Mouse (Mus musculus): ENCODE measurements around the gene Iqcd.

Gene Iqcd

DNA sequence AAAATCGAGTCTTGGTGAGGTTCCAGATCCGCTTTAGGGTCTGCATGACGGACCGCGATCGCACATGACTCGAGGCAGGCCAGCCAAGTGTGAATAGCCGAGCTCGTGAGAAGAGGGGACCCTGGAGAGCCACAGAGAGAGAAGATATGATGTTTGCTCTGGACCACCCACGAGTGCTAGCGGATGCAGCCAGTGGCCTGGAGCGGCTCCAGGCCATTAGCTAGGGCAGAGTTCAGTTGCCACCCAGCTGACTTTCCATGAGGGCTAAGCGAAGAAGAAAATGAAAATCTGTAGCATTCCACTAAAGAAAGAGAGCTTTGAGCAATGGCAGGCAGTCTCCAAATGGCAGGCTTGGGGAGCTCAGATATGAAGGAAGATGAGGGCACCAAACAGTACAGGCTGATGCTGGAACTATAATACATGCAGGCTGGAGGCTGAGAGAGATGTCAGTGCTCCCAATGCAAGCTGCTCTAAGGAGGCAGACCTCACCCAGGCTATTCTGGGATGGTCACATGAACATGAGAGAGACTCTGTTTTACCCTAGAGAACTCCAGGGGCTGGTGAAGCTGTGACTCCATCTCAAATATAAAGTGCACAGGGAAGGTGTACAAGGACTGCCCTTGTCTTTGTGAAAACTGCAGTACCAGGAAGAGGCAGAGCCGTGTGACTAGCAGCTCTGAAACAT, 17.6 kb upstream of the Iqcd start:
- no peak for DNase-seq (ENCODE audit: low spot score in 2 of 2)

DNA sequence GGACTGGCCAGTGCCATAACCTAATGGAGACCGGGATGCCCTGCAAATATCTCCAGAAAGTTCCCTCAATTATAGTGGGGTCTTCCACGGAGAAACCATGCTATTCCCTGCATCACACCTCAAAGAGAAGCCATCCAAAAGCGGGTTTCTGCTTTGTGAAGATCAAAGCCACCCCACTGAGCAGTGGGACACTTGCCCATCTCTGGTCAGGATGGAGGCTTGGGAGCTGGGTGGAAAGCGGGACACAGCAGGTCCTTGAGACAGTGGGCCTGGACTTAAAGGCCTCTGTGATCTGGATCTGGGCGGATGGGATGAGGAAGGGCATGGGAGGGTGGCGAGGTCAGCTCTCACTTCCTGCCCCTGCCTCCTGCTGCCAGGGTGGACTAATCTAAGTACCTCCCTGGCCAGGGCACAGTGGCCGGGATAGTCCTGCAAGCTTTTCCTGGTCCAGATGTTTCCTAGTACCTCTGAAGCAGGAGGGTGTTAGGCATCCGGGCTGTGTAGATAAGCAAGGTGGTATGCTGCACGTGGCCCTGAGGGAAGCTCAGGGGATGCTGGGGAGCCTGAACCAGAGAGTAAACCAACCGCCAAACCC, 14.2 kb upstream of the Iqcd start:
- no peak for DNase-seq (ENCODE audit: low spot score in 2 of 2)

DNA sequence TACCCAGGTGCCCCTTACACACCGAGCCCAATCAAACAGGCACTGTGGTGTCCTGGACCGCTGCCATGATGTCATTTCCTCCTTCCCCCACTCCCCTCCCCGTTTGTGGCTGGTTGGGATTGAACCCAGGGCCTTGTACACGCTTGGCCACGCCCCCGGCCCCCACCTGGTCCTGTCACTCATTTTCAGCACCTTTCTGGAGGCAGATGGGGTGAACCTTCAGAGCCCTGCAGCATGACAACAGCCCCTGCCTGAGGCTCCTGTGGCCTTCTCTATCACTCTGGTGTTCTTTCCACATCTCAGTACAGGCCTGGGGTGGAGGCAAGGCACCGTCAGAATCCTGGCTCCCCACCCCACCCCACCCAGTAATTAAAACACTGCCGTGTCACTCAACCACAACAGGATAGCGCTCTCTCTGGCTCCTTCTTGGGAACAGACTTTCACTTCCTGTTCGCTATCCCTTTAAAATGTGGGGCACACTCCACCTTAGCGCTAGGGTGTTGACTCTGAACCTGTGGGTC, 12.0 kb upstream of the Iqcd start:
- DNase-seq (ENCODE audit: low spot score in 2 of 2) = no peak

DNA sequence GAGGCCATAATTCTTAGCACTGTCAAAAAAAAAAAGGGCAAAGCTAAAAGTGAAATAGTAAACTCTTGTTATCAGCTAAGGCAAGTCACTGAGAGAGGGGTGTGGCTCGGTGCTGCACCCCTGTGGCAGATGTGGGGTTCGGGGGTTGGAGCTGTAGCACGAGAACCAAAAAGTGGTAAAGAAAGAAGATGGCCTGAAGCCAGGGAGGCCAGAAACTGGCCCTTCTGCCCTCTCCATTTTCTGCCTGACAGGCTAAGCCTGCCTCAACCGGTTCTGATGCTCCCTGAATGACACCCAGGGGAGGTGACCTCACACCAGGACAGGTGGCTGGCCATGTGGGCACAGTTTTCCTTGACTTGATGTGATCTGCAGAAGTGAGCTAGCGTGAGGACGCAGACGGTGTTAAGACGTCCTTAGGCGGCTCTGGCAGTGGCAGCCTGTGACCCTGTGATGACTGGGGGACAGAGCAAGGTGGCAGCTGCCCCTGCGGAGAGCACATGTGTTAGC, 10.8 kb upstream of the Iqcd start:
- DNase-seq (ENCODE audit: low spot score in 2 of 2) = no peak

DNA sequence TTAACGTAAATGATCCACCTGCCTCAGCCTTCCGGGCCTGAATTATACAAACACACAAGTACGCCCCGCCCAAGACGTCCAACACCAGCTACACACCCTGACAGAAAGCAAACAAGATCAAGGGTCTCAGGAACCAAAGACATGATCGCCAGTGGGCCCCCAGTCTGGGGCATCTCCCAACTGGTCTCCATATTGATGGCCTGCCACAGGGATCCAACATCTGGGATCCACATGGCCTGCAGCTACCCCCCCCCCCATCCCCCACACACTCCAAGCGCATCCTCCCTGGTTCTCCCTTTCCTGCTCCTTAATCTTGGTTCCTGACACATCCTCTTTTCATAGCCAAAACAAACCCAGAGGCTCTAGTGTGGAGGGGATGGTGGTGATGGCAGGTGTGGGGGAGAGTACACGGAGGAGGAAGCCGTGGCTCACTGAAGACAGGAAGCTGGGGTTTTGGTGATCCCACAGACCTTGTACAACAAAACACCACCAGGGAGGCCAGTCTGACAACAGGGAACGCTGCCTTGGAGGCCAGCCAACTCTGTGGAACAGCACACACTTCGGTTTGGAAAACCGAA, 10.2 kb upstream of the Iqcd start:
- no peak for DNase-seq (ENCODE audit: low spot score in 2 of 2)

DNA sequence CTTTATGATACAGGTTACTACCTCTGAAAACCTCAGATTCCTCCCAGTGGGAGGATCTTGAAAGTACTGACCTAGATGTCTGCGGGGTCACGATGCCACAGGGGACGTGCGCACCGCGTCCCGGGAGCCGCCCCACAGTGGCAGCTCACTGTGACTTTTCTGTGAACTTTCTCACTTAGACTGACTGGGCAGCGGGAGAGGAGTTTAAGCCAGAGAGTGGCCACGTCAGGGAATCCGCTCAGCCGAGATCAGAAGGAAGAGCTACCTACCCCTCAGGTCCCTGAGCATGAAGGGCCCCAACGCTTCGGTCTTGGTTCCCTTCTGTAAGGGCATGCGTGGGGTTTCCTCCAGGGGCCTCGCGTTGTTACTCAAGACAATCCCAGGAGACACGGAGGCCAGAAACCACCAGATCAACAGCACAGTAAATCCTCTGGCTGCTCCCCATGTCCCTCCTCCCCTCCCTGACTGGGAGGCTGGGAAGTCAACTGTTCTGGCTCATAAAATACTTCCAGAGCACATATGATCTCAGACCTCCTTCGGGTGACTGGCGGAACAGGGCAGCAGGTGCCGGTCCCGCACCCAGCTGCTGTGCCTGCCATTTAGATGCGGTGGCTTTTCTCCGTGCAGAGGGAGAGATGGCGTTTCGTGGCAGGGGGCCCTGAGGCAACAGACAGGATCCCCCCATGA, 9.5 kb upstream of the Iqcd start:
- DNase-seq (ENCODE audit: low spot score in 2 of 2) = no peak

DNA sequence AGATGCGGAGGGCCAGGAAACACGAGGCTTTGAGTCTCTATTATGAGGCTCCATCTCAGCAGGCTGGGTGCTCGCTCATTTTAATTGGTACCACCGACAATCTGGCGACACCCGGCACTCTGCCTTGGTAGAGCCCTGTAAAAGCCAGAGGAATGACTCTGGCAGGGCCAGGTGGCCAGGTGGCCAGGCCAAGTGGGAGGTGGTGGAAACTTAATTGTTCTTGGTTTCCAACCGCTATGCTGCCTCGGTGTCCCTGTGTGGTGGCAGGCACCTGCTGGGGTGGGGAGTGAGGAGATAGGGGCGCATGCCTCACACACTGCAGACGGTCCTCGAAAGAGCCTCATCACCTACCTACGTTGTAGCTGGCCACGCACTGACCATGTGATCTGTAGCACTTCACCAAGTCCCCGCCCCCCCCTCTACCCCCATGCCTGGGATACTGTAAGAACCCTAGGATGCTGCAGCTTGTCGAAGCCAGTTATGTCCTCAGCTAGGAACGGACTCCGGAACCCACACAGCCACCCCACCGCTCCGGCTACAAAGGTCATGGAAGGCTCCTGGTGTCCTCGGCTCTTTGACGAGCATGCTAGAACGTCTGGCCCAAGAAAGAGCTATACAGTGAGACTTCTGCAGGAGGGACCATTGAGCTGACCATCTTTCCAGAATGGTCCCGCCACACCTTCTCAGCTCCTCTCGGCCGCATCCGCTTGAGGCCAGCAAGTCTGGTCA, 8.8 kb upstream of the Iqcd start:
- DNase-seq (ENCODE audit: low spot score in 2 of 2) = no peak

DNA sequence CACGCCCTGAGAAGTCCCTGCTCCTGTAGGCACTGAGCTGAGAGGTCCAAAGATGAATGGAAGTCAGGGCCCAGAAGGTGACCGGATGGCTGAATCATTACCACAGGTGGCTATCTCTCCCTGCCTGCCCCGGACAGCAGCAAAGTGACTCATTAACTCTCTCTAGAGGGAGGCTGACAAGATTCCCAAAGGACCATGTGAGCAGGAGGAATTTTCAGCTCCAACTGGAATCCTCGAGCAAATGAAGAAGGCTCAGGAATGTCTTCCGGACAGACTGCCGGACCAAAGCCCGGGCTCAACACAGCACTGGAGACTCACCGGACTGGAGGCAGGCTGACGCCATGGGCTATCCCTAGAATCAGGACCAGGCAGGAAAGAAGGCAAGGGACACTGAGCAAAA, 6.8 kb upstream of the Iqcd start:
- no peak for DNase-seq (ENCODE audit: low spot score in 2 of 2)

DNA sequence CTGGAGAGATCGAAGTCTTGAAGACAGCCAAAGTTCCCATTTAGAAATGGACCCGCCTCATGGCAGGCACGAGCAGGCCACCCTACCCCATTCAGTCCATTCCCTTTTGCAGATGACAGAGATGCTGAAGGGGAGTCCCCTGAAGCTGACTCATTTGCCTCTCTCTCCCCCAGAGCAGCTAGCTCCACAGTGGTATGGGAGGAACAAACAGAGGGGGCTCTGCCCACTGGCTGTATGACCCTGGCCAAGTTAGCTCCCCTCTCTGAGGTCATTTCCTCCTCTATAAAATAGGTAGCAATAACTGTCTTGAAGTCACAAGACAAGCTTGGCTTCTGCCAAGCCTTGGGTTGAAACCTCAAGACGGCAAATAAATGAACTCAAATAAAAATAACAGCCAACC, 5.3 kb upstream of the Iqcd start:
- no peak for DNase-seq (ENCODE audit: low spot score in 2 of 2)

DNA sequence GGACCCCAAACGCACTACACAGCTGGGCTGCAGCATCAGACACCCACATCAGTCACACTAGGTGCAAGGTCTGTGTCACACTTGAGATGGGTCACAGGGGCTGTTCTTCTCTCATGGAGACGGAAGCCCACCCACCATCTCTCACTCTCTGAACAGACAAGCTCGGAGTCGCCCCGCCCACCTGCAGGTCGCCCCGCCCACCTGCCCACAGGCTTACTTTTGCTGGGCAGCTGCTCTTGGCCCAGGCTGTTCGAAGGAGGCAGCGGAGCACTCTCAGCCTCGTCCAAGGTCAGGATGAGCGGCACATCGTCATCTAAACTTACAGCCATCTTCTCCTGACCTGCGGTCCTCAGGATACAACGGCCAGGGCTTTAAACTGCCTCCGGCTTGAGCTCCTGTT, 3.8 kb upstream of the Iqcd start:
- no peak for DNase-seq (ENCODE audit: low spot score in 2 of 2)

DNA sequence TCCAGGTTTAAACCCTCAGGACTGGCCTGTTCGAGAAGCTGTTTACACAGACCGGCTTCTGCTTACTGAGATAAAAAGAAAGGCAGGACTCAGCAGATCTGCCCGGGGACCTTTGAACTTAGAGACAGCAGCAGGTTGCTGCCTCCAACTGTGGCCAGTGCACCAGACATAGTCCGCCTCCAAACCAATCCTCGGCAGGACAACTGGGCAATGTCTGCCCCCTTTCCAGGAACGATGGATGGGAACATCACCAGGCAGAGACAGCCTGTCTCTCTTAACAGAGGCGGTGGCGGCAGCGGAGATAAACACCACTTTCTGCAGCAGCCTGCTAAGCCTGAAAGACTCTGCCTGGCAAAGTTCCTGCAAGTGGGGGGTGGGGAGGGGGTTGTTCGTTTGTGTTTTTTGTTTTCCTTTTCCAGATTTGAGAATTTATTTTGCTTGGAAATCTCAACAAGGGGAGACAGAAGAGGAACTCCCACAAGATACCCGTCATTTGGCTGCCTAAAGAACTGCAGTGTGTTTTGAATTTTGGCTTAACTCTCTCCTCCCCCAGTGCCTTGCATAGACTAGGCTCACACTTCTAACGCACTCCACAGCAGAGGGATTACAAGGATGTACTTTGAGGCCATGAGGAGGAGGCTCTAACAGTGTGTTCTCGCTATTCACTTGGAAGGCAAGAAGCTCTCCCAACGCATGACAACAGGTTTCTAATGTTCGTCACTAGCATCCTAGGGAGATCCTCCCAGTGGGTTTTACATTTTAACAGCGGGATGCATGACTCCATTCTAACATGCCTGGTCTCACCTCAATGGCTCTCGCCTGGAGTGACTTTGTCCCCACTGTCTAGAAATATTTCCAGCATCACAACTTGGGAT, 1.8 kb upstream of the Iqcd start:
- DNase-seq (ENCODE audit: low spot score in 2 of 2) = peak in 1 of 2 experiments; percentile 46

DNA sequence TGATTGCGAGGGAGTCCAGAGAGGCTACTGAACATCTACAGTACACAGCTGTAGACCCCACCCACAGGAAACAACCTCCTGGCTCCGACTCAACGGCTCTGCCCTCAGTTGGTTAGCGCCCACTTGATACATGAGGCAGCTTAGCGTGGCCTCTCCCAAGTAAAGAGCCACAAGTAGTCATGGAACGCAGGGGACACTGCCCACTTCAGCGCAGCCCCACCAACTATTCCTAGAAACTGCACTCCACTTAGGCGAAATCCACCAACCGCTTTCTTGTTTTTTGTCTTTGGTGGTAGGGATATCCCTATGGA, 1.2 kb upstream of the Iqcd start:
- no peak for DNase-seq (ENCODE audit: low spot score in 2 of 2)

DNA sequence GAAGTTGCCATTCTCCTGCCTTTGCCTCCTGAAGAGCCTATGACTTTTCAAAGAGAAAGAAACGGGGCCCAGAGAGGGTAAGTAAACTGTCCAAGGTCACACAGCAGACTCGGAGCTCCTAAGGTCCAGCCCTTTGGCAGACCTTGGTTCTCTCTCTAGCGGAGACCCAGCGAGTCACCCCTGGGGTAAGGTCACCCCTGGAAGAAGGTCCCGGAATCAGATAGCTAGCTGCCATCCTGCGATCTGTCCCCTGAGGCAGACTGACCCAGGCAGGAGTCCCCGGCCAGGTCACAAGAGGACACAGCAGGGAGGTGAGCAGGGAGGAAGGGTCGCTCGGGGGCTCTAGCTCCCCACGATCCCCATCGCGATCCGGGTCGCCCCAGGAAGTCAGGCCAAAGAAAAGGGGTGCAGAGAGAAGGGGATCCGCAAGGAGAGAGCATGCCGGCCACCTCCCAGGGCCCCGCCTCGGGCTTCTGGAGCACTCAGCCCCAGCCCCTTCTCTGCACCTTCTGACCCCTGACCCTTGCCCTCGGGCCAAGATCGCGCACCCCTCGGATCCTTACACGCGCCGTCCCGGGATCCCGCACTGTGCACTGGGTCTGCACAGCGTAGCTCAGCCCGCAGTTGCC, 762 bp upstream of the Iqcd start:
- peak in 1 of 2 experiments; percentile 43 for DNase-seq (ENCODE audit: low spot score in 2 of 2)

DNA sequence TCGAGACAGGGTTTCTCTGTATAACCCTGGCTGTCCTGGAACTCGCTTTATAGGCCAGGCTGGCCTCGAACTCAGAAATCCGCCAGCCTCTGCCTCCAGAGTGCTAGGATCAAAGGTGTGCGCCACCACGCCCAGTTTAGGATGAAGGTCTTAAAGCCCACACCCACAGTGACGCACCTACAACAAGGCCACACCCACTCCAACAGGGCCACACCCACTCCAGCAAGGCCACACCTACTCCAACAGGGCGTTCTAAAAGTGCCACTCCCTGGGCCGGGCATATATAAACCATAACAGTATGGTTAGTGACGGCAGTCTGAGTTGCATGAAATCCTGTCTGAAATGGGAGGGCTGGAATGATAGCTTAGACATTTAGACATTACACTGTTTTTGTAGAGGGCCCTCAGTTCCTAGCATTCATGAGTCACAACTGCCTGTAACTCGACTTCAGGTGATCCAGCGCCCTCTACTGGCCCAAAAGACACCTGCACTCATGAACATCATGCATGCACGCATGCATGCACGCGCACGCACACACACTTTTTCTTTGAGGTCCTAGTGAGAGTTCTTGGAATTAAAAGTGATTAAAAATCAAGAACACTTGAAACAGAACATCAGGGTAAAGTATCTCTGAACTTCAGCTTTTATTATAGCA, 1.7 kb downstream of the Iqcd start:
- DNase-seq (ENCODE audit: low spot score in 2 of 2) = no peak

DNA sequence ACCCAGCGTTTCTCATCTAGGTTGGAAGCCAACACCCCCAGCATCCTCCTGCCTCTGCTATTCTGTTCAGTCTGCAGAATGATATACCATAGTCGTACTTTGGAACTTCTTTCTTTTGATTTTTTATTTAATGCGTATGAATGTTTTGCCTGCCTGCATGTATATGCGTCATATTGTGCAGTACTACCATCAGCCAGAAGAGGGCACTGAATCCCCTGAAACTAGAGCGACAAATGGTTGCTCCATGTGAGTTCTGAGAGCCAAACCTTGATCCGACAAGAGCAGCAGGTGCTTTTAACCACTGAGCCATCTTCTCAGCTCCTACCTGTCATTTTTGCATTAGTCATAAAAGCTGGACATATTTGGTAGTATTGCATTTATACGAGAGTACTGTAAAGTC, 3.3 kb downstream of the Iqcd start:
- DNase-seq (ENCODE audit: low spot score in 2 of 2) = no peak

DNA sequence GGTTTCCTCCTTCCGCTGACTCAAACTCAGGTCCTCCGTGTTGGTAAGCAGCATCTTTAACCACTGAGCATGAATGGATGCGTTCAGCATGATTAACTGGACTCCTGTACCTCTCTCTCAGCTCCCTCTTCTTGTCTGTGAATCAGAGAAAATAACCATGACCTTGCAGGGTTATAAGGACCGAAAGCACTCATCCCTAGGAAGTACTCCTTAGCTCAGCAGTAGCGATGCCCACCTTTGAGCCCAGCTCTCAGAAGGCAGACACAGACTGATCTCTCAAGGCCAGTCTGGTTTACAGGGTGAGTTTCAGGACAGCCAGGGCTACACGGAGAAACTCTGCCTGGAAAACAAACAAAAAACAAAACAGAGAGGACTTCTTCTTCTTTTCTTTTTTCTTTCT, 5.7 kb downstream of the Iqcd start:
- DNase-seq (ENCODE audit: low spot score in 2 of 2) = no peak

DNA sequence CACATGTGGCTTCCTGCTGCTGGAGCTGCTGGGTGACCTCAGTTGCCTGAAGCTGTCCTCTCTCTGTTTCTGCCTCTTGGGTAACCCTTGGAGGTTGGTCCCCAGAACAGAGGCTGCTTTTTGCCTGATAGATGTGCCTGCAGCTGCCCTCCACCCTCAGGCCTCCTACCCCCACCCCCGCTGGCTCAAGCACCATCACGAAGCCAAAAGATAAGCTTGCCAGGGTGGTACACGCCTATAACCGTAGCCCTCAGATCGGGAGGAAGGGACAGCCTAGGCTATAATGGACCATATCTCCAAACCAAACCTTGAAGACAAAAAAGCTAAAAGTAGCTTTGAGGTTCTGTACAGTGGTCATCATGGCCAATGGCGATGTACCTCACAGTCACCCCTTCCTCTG, 10.8 kb downstream of the Iqcd start:
- no peak for DNase-seq (ENCODE audit: low spot score in 2 of 2)

DNA sequence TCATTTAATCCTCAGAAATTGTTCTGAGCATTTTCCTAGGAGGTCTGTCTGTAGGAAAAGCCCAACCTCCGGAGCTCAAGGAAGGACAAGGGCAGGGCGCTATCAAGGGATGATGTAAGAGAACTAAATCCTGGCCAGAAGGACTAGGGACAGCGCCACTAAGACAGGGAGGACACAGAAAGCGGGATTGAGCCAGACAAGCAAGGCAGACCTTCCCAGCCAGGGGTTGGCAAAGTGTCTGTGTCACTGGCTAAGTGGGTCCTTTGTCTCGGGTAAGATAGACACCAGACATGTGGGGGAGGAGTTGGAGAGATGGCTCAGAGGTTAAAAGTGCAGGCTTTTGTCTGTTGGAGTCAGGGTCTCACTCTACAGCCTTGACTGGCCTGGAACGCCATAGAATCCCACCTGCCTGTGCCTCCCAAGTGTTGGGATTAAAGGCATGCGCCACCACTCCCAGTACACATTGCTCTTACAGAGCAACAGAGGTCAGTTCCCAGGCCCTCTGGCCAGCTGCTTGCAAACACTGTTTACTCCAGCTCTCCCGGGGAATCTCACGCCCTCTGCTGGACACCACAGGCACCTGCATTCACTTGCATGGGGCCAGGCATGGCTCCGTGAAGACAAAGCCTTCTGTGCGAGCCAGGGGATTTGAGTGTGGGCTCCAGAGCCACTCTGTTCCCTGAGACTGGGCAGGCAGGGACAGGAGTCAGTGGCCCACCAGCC, 12.3 kb downstream of the Iqcd start:
- DNase-seq (ENCODE audit: low spot score in 2 of 2) = no peak

DNA sequence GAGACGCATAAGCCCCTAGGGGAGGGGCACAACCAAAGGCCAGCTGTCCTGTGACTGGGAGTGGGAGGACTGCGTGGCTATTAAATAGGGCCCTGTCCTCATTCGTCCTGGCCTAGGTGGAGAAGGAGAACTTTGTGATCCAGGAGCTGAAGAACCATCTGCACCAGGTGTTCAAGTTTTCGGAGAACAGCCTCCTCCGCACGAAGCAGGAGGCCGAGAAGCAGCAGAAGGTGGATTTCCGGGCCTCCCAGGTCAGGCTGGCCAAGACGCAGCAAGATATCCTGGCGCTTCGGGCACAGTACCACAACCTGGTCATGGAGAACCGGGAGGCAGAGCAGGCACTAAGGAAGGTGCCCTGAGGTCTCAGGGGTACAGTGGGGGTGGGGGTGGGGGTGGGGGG, 13.4 kb downstream of the Iqcd start:
- no peak for DNase-seq (ENCODE audit: low spot score in 2 of 2)
